Mouse (Mus musculus) subcutaneous adipose tissue, adult 2 months (tissue): ENCODE measurements around the gene 4933412E24Rik. TPM values are rescaled to one million over a fixed set of nuclear protein-coding genes. Genes with fewer than 3 reads are reported as not detected.

Source experiments
- polyA plus RNA-seq: library from polyadenylated mRNA; depleted of rRNA; stranded (reverse); fragments of >200 nt; gene quantifications from 2 replicates; pipeline ENCODE4 v1.2.3, GENCODE M21; 2012; ENCODE audit warnings: low replicate concordance; rRNA removed

4933412E24Rik gene
- not detected in 2 replicates for polyA plus RNA-seq

DNA sequence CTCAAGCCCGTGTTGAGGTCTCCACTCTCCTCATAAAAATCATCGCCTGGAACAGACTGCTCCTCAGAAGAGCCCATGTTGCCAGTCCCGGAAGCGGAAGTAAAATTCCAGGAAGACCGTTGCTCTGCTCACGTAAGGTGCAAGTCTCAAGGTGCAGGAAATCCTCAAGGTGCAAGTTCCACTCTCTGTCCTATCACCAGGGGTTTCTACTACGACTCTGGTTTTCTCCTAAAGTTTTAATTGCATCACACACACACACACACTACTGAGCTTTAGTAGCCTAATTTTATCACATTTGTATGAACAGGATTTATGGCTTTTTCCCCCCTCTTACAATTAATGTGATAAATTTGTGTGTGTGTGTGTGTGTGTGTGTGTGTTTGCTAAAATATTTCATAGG, at the start of gene 4933412E24Rik:
4933412E24Rik (minus strand) TSS at position 101 of the 400 bp plus-strand sequence.

